Mouse (Mus musculus) CH12F3 (cell line): Measurements from ENCODE around the gene Slc43a2.

Source experiments
- in situ Hi-C: fragments of 300-500 bp; cut with MboI; formaldehyde crosslinking; loops from 2 replicates; pipeline ENCODE4 v1.14.3; 2020; ENCODE audit warnings: low sequenced_read_pairs

Gene Slc43a2

GRCm38 (mm10) chr11:75531469-75532242 is at the start of gene Slc43a2:
TSS of gene Slc43a2 (plus strand) at chr11:75531694.
- in situ Hi-C loops, result loop anchor here (5.0 kb wide), 1 partner anchor 41 kb away; no protein-coding TSS in a partner anchor

GRCm38 (mm10) chr11:75486192-75486591 is 45.3 kb upstream of the Slc43a2 start:
- in situ Hi-C loops, result no loop called here

GRCm38 (mm10) chr11:75486601-75487285 is 44.8 kb upstream of the Slc43a2 start, which contains the start of gene Prpf8:
TSS of gene Prpf8 (plus strand) at chr11:75486816.
- in situ Hi-C loops, result no loop called here

GRCm38 (mm10) chr11:75487496-75487895 is 44.0 kb upstream of the Slc43a2 start:
- in situ Hi-C loops, result no loop called here

- in situ Hi-C loops, result no loop called here
Measured at GRCm38 (mm10) chr11:75494296-75495049, 37.0 kb upstream of the Slc43a2 start.

- in situ Hi-C loops, result no loop called here
Measured at GRCm38 (mm10) chr11:75498126-75498525, 33.4 kb upstream of the Slc43a2 start.

GRCm38 (mm10) chr11:75508162-75508561 is 23.3 kb upstream of the Slc43a2 start:
- in situ Hi-C loops, result no loop called here

- in situ Hi-C loops, result no loop called here
Measured at GRCm38 (mm10) chr11:75508904-75509303, 22.6 kb upstream of the Slc43a2 start.

GRCm38 (mm10) chr11:75509741-75510626 is 21.5 kb upstream of the Slc43a2 start, which contains the start of gene Rilp:
TSS of gene Rilp (plus strand) at chr11:75510094.
- in situ Hi-C loops, result no loop called here

GRCm38 (mm10) chr11:75510627-75510993 is 20.9 kb upstream of the Slc43a2 start:
- in situ Hi-C loops, result no loop called here

- in situ Hi-C loops, result no loop called here
Measured at GRCm38 (mm10) chr11:75511213-75511612, 20.3 kb upstream of the Slc43a2 start.

GRCm38 (mm10) chr11:75512301-75513018 is 19.0 kb upstream of the Slc43a2 start:
- in situ Hi-C loops, result no loop called here

- in situ Hi-C loops, result no loop called here
Measured at GRCm38 (mm10) chr11:75513336-75513735, 18.2 kb upstream of the Slc43a2 start, which contains the start of gene Scarf1. TSS of gene Scarf1 (plus strand) at chr11:75513540.

- in situ Hi-C loops, result no loop called here
Measured at GRCm38 (mm10) chr11:75515186-75515585, 16.3 kb upstream of the Slc43a2 start.

GRCm38 (mm10) chr11:75519834-75520633 is 11.5 kb upstream of the Slc43a2 start:
- in situ Hi-C loops, result no loop called here

GRCm38 (mm10) chr11:75521609-75522008 is 9.9 kb upstream of the Slc43a2 start:
- in situ Hi-C loops, result no loop called here

- in situ Hi-C loops, result no loop called here
Measured at GRCm38 (mm10) chr11:75522793-75523192, 8.7 kb upstream of the Slc43a2 start.

- in situ Hi-C loops, result no loop called here
Measured at GRCm38 (mm10) chr11:75525531-75526125, 5.9 kb upstream of the Slc43a2 start.
